Mouse (Mus musculus): ENCODE results near the gene Fxyd3.

- TF ChIP-seq POLR2A (IDR thresholded peaks at IDR 0.05; ENCODE audit: control insufficient read depth, extremely low read depth, insufficient read depth, low read length, poor library complexity), result no peak
- TF ChIP-seq CTCF (IDR thresholded peaks at IDR 0.05; ENCODE audit: borderline replicate concordance, control insufficient read depth, extremely low read depth, insufficient read depth, low read length, poor library complexity), result no peak
Measured at GRCm38 (mm10) chr7:31116721-31117145, 40.2 kb upstream of the Fxyd3 start.

All from thymus, adult 2 months (tissue).